Mouse (Mus musculus) cortical plate, adult 2 months (tissue): ENCODE results near the gene Coq10b.

Source experiments
- CTCF ChIP-seq: fragments of 200-500 bp; IDR thresholded peaks from 2 replicates; pipeline ENCODE4 v1.5.1; 2011; ENCODE audit warnings: mild to moderate bottlenecking, control low read depth, low read length; ENCODE audit not compliant: insufficient read depth; ENCODE audit errors: extremely low read depth
- POLR2A ChIP-seq: fragments of 200-500 bp; IDR thresholded peaks from 2 replicates; pipeline ENCODE4 v1.6.1; 2011; ENCODE audit warnings: mild to moderate bottlenecking, low read length, control low read depth; ENCODE audit not compliant: insufficient read depth; ENCODE audit errors: extremely low read depth

DNA sequence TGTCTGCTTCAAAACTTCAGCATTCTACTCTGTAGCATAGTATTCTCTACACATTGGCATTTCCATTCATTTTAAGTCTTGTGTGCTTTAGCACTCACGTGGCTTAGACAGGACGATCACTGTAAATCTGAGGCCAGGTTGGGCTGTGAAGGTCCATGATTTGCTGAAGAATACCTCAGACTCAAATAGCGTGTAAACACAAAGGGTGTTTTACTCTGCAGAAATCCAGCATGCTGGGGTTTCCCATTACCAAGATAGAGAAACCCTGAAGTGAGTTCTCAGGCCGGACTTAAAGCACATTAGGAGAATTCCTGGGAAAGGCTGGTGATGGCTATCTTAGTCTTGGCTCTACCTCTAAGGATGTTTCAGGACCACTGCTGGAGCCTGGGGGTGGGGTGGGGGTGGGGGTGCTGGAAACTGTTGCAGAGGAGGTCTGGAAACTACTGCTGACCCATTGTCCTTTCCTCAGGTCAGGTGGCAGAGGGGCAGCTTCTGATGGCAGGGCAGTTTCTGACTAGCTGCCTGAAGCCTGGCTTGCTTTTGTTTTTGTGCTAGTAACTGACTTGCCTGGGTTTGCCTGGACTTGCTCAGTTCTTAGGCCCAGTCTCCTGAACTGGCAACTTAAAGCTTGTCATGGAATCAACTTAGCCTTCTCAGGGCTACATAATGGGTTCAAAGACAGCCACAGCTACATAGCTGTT, 56.6 kb downstream of the Coq10b start:
- TF ChIP-seq CTCF (no peak), POLR2A (no peak)
